Mouse (Mus musculus): ENCODE measurements around the gene Rab23. TPM values are rescaled to one million over a fixed set of nuclear protein-coding genes. Genes with fewer than 3 reads are reported as not detected.

The Rab23 gene
- polyA plus RNA-seq (2014; fragmentation: Nextera tagmentation; extraction: Ambion mirVana): 13.7 and 30.7 TPM in 2 replicates

- H3K4me2 ChIP-seq (replicated peaks; ENCODE audit: low read depth, low read length): peak within 1 kb of the TSS; percentile 56
- H3K27me3 ChIP-seq (ENCODE audit: control insufficient read depth, insufficient read depth, low read length): no peaks in the 10 kb centered on the region
- H3K4me3 ChIP-seq (ENCODE audit: low read length): peak within 1 kb of the TSS; percentile 83
- H3K36me3 ChIP-seq (ENCODE audit: control insufficient read depth, insufficient read depth, low read length): peaks cover 22% of the 10 kb centered on the region
- peak; percentile 95 for ATAC-seq (ENCODE audit: low FRiP score, low TSS enrichment)
- H3K27ac ChIP-seq (ENCODE audit: low read depth, low read length): peak within 1 kb of the TSS; percentile 87
- H3K9ac ChIP-seq (ENCODE audit: low read depth, low read length): peak within 1 kb of the TSS; percentile 92
- H3K9me3 ChIP-seq (ENCODE audit: control insufficient read depth, low read length): no peaks in the 10 kb centered on the region
- H3K4me1 ChIP-seq (ENCODE audit: control insufficient read depth, insufficient read depth, low read length): peaks cover 5% of the 10 kb centered on the region; the same call in 1 of the 2 replicates
- under 1% methylated on average over 52 of the region's 54 CpGs for WGBS
Measured at GRCm38 (mm10) chr1:33719733-33720225, at the start of gene Rab23. Rab23 (plus strand) TSS chr1:33719887.

GRCm38 (mm10) chr1:33670164-33670616 is 49.5 kb upstream of the Rab23 start:
- peak overlapping the region; percentile 10; the same call in 1 of the 2 replicates for H3K27ac ChIP-seq (ENCODE audit: low read depth, low read length)
- WGBS: under 1% methylated on average over 37 of the region's 37 CpGs
- peak overlapping the region; percentile 42 for H3K9ac ChIP-seq (ENCODE audit: low read depth, low read length)

GRCm38 (mm10) chr1:33671441-33671840 is 48.2 kb upstream of the Rab23 start:
- no peak for ATAC-seq (ENCODE audit: low FRiP score, low TSS enrichment)
- no peaks in the 10 kb centered on the region for H3K27me3 ChIP-seq (ENCODE audit: control insufficient read depth, insufficient read depth, low read length)
- WGBS: 79% methylated on average over 5 of the region's 5 CpGs
- H3K4me1 ChIP-seq (ENCODE audit: control insufficient read depth, insufficient read depth, low read length): 0 out of 2 replicates have a peak, but pooled peaks cover 3% of the 10 kb centered on the region
- H3K4me2 ChIP-seq (replicated peaks; ENCODE audit: low read depth, low read length): no peak overlapping the region
- H3K9me3 ChIP-seq (ENCODE audit: control insufficient read depth, low read length): no peaks in the 10 kb centered on the region
- no peak overlapping the region for H3K27ac ChIP-seq (ENCODE audit: low read depth, low read length)
- H3K9ac ChIP-seq (ENCODE audit: low read depth, low read length): no peak overlapping the region
- no peak overlapping the region for H3K4me3 ChIP-seq (ENCODE audit: low read length)
- peaks cover 7% of the 10 kb centered on the region for H3K36me3 ChIP-seq (ENCODE audit: control insufficient read depth, insufficient read depth, low read length)

More at GRCm38 (mm10) chr1:33670164-33670616, 49.5 kb upstream of the Rab23 start:
- H3K4me3 ChIP-seq (ENCODE audit: low read length): peak overlapping the region; percentile 57
- ATAC-seq (ENCODE audit: low FRiP score, low TSS enrichment): peak; percentile 74
- no peaks in the 10 kb centered on the region for H3K9me3 ChIP-seq (ENCODE audit: control insufficient read depth, low read length)
- peak overlapping the region; percentile 58 for H3K4me2 ChIP-seq (replicated peaks; ENCODE audit: low read depth, low read length)
- peaks cover 19% of the 10 kb centered on the region for H3K36me3 ChIP-seq (ENCODE audit: control insufficient read depth, insufficient read depth, low read length)
- 0 out of 2 replicates have a peak, but pooled peaks cover 3% of the 10 kb centered on the region for H3K4me1 ChIP-seq (ENCODE audit: control insufficient read depth, insufficient read depth, low read length)
- H3K27me3 ChIP-seq (ENCODE audit: control insufficient read depth, insufficient read depth, low read length): no peaks in the 10 kb centered on the region

GRCm38 (mm10) chr1:33672083-33672482 is 47.6 kb upstream of the Rab23 start:
- no peak overlapping the region for H3K4me3 ChIP-seq (ENCODE audit: low read length)
- no peaks in the 10 kb centered on the region for H3K27me3 ChIP-seq (ENCODE audit: control insufficient read depth, insufficient read depth, low read length)
- WGBS: 68% methylated on average over 3 of the region's 3 CpGs
- no peak overlapping the region for H3K4me2 ChIP-seq (replicated peaks; ENCODE audit: low read depth, low read length)
- no peaks in the 10 kb centered on the region for H3K9me3 ChIP-seq (ENCODE audit: control insufficient read depth, low read length)
- H3K27ac ChIP-seq (ENCODE audit: low read depth, low read length): no peak overlapping the region
- H3K9ac ChIP-seq (ENCODE audit: low read depth, low read length): no peak overlapping the region
- peaks cover 1% of the 10 kb centered on the region; the same call in 1 of the 2 replicates for H3K36me3 ChIP-seq (ENCODE audit: control insufficient read depth, insufficient read depth, low read length)
- 0 out of 2 replicates have a peak, but pooled peaks cover 3% of the 10 kb centered on the region for H3K4me1 ChIP-seq (ENCODE audit: control insufficient read depth, insufficient read depth, low read length)
- no peak for ATAC-seq (ENCODE audit: low FRiP score, low TSS enrichment)

DNA sequence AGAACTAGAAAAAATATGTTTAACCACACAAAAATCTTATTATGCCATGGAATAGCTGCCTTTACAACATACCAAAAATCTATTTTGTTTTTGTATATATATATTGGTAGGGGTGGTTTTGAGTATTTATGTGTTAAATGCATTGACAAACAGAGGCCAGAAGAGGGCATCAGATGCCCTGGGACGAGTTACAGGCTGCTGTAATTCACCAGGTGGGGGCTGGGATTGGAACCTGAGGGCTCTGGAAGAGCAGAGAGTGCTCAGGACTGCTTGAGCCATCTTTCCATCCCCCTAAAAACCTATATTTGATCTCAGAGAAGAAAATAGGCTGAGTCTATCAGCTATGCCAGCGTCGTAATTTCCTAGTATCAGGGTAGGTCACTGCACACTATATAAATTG is 47.2 kb upstream of the Rab23 start:
- H3K4me1 ChIP-seq (ENCODE audit: control insufficient read depth, insufficient read depth, low read length): 0 out of 2 replicates have a peak, but pooled peaks cover 3% of the 10 kb centered on the region
- no peaks in the 10 kb centered on the region; the same call in 1 of the 2 replicates for H3K36me3 ChIP-seq (ENCODE audit: control insufficient read depth, insufficient read depth, low read length)
- no peak overlapping the region for H3K9ac ChIP-seq (ENCODE audit: low read depth, low read length)
- H3K27ac ChIP-seq (ENCODE audit: low read depth, low read length): no peak overlapping the region
- no peak overlapping the region for H3K4me2 ChIP-seq (replicated peaks; ENCODE audit: low read depth, low read length)
- H3K27me3 ChIP-seq (ENCODE audit: control insufficient read depth, insufficient read depth, low read length): no peaks in the 10 kb centered on the region
- ATAC-seq (ENCODE audit: low FRiP score, low TSS enrichment): no peak
- H3K4me3 ChIP-seq (ENCODE audit: low read length): no peak overlapping the region
- no peaks in the 10 kb centered on the region for H3K9me3 ChIP-seq (ENCODE audit: control insufficient read depth, low read length)
- 22% methylated on average over 3 of the region's 3 CpGs for WGBS

DNA sequence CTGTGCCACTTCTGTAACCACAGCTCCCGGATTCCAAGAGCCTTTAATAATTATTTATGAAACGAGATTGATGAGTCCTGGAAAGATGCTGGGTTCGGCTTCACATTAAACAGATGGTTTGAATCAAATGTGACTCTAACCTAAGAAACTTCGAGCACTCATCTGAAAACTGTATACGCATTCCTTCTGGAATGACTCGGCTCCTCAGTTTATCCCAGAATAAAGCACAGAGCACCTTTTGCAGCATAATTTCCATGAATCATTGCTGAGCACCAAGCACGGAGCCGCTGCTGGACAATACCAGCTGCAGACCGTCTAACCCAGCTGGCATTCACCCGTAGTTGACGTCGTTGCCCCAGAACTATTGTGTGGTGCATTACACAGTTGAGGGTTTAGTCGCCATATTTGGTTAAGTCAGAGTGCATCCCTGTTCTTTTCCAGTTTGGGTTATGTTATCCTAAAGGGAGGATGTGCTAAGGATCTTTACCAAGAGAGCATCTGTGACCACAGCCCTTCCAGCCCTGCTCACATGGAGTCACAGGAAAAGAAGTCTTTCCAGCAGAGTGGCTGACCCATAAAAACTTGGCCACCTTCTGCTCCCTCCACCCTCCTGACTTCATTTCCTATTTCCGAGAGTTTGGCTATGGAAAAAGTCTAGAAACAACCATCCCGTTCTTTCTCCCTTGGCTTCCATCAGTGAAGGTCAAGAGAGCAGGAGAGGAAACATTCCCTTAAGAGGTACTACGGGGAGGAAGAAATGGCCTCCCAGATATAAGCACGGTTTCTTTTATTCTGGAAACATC is 46.3 kb upstream of the Rab23 start:
- Histone ChIP-seq H3K9me3 (ENCODE audit: control insufficient read depth, low read length) (no peaks in the 10 kb centered on the region), H3K4me3 (ENCODE audit: low read length) (no peak overlapping the region), H3K27ac (ENCODE audit: low read depth, low read length) (no peak overlapping the region), H3K4me2 (replicated peaks; ENCODE audit: low read depth, low read length) (no peak overlapping the region), H3K4me1 (ENCODE audit: control insufficient read depth, insufficient read depth, low read length) (0 out of 2 replicates have a peak, but pooled peaks cover 3% of the 10 kb centered on the region), H3K9ac (ENCODE audit: low read depth, low read length) (no peak overlapping the region), H3K27me3 (ENCODE audit: control insufficient read depth, insufficient read depth, low read length) (no peaks in the 10 kb centered on the region), H3K36me3 (ENCODE audit: control insufficient read depth, insufficient read depth, low read length) (no peaks in the 10 kb centered on the region)
- 62% methylated on average over 17 of the region's 17 CpGs for WGBS
- ATAC-seq (ENCODE audit: low FRiP score, low TSS enrichment): no peak

DNA sequence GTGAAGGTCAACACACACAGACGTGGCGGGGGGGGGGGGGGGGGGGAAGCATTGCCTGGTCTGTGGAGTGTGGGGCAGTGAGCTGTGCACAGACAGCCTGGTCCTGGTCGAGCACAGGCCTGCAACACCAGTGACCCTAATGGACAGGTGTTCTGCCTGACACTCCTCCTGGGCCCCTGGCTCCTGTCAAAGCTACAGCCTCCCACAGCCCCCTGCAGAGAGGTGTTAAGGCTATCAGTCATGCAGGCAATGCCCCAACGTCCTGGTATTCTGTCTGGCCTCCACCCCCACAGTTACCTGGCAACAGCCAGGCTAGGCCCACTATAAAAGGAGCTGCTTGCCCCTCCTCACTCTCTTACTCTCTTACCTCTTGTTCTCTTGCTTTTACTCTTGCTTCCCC is 39.3 kb upstream of the Rab23 start:
- no peak overlapping the region for H3K9ac ChIP-seq (ENCODE audit: low read depth, low read length)
- no peaks in the 10 kb centered on the region for H3K4me1 ChIP-seq (ENCODE audit: control insufficient read depth, insufficient read depth, low read length)
- no peaks in the 10 kb centered on the region for H3K9me3 ChIP-seq (ENCODE audit: control insufficient read depth, low read length)
- H3K36me3 ChIP-seq (ENCODE audit: control insufficient read depth, insufficient read depth, low read length): no peaks in the 10 kb centered on the region
- H3K27me3 ChIP-seq (ENCODE audit: control insufficient read depth, insufficient read depth, low read length): no peaks in the 10 kb centered on the region
- H3K4me3 ChIP-seq (ENCODE audit: low read length): no peak overlapping the region
- no peak overlapping the region for H3K27ac ChIP-seq (ENCODE audit: low read depth, low read length)
- H3K4me2 ChIP-seq (replicated peaks; ENCODE audit: low read depth, low read length): no peak overlapping the region
- WGBS: 45% methylated on average over 4 of the region's 4 CpGs
- no peak; the same call in 1 of the 2 replicates for ATAC-seq (ENCODE audit: low FRiP score, low TSS enrichment)

DNA sequence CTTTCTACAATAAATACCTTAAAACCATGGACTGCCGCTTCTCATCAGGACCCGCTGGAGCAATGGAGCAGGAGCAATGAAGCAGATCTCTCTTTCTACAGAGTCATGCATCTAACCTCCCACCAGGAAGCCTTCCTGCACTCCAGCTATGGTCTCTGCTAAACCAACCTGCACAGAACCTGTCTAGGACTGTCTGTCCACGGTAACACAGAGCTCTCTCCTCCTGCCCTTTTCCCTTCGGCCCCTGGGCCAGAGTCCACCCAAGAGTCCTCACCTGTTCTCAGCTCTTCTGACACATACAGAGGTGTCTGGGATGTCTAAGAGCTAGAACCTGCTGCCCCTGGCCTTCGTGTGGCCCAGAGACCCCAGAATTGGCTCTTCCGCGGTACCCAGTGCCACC is 38.8 kb upstream of the Rab23 start:
- Histone ChIP-seq H3K4me3 (ENCODE audit: low read length) (no peak overlapping the region), H3K4me2 (replicated peaks; ENCODE audit: low read depth, low read length) (no peak overlapping the region), H3K4me1 (ENCODE audit: control insufficient read depth, insufficient read depth, low read length) (no peaks in the 10 kb centered on the region), H3K27ac (ENCODE audit: low read depth, low read length) (no peak overlapping the region), H3K9ac (ENCODE audit: low read depth, low read length) (no peak overlapping the region), H3K36me3 (ENCODE audit: control insufficient read depth, insufficient read depth, low read length) (no peaks in the 10 kb centered on the region), H3K9me3 (ENCODE audit: control insufficient read depth, low read length) (no peaks in the 10 kb centered on the region), H3K27me3 (ENCODE audit: control insufficient read depth, insufficient read depth, low read length) (no peaks in the 10 kb centered on the region)
- 78% methylated on average over 7 of the region's 7 CpGs for WGBS
- no peak for ATAC-seq (ENCODE audit: low FRiP score, low TSS enrichment)

- Histone ChIP-seq H3K4me2 (replicated peaks; ENCODE audit: low read depth, low read length) (no peak overlapping the region), H3K4me3 (ENCODE audit: low read length) (no peak overlapping the region), H3K36me3 (ENCODE audit: control insufficient read depth, insufficient read depth, low read length) (no peaks in the 10 kb centered on the region), H3K27me3 (ENCODE audit: control insufficient read depth, insufficient read depth, low read length) (no peaks in the 10 kb centered on the region), H3K27ac (ENCODE audit: low read depth, low read length) (no peak overlapping the region), H3K9me3 (ENCODE audit: control insufficient read depth, low read length) (no peaks in the 10 kb centered on the region), H3K9ac (ENCODE audit: low read depth, low read length) (no peak overlapping the region), H3K4me1 (ENCODE audit: control insufficient read depth, insufficient read depth, low read length) (no peaks in the 10 kb centered on the region)
- WGBS: 74% methylated on average over 8 of the region's 8 CpGs
- ATAC-seq (ENCODE audit: low FRiP score, low TSS enrichment): no peak
Measured at GRCm38 (mm10) chr1:33684459-33684858, 35.2 kb upstream of the Rab23 start.
